Mouse (Mus musculus) adrenal gland, postnatal 36 days (tissue): ENCODE results near the gene Prdx6. TPM values are rescaled to one million over a fixed set of nuclear protein-coding genes. Genes with fewer than 3 reads are reported as not detected.

Source experiments
- total RNA-seq, 2 experiments: library from RNA; stranded (reverse); gene quantifications; 2 replicates each; pipeline ENCODE4 v1.2.3; 2021

Gene Prdx6
- total RNA-seq, 2 experiments from 2014 or later: 279 to 620 TPM

Other genes starting within 250 kb of the Prdx6 start
- 10 to 100 TPM; 13.4 to 19.1 TPM for gene Zbtb37, start 216.4 kb downstream of the Prdx6 start, total RNA-seq
- gene Dars2, start 180.6 kb downstream of the Prdx6 start, total RNA-seq: 10 to 100 TPM; 27.2 to 34.2 TPM
- 1 to 10 TPM; 2.8 to 3.8 TPM for gene Cenpl, start 180.5 kb downstream of the Prdx6 start, total RNA-seq
- gene Klhl20, start 119.7 kb downstream of the Prdx6 start, total RNA-seq: 10 to 100 TPM; 15.9 to 16.7 TPM
- 1 to 10 TPM; 4.4 to 8.5 TPM for gene Ankrd45, start 108.5 kb downstream of the Prdx6 start, total RNA-seq
- gene Tex50, start 91.9 kb downstream of the Prdx6 start, total RNA-seq: not detected
- gene Tnfsf4, start 144.2 kb upstream of the Prdx6 start, total RNA-seq: not detected
- gene Tnfsf18, start 243.4 kb upstream of the Prdx6 start, total RNA-seq: under 1 TPM in 1 of 2 experiments, not detected in 1; 0.23 TPM